Mouse (Mus musculus) E14TG2a.4 (cell line): ENCODE measurements around the gene Kat14.

ENCODE experiments used
- CTCF ChIP-seq: conservative IDR thresholded peaks from 2 replicates; pipeline ENCODE4 v1.5.1; 2014; ENCODE audit warnings: low read length
- NANOG ChIP-seq: IDR thresholded peaks from 2 replicates; pipeline ENCODE4 v1.6.1; 2014; ENCODE audit warnings: borderline replicate concordance, low read length, mixed read lengths
- POU5F1 ChIP-seq: IDR thresholded peaks from 2 replicates; pipeline ENCODE4 v1.6.1; 2014; ENCODE audit warnings: low read length, borderline replicate concordance

GRCm38 (mm10) chr2:144333138-144333842 is 35.5 kb upstream of the Kat14 start:
- peak; percentile 32 for TF ChIP-seq CTCF
- TF ChIP-seq NANOG: no peak
- no peak for TF ChIP-seq POU5F1
